Mouse (Mus musculus) left cerebral cortex, adult 2 months (tissue): ENCODE data around the gene Kctd18. TPM values are rescaled to one million over a fixed set of nuclear protein-coding genes. Genes with fewer than 3 reads are reported as not detected.

Source experiments
- DNase-seq, 2 experiments: peaks; one replicate each; pipeline ENCODE4 v3.0.0; 2021 to 2022; ENCODE audit warnings: low spot score in 2 of 2, mixed read lengths in 1 of 2; ENCODE audit errors: extremely low spot score in 1 of 2
- H3K27ac ChIP-seq: fragments of 200-600 bp; 2 replicates; pipeline ENCODE4 v1.8.1; 2022
- H3K4me3 ChIP-seq: fragments of 200-600 bp; 2 replicates; pipeline ENCODE4 v1.8.1; 2022
- CTCF ChIP-seq: fragments of 200-600 bp; IDR thresholded peaks from 2 replicates; pipeline ENCODE4 v1.8.1; 2022; ENCODE audit warnings: antibody characterized with exemption, mild to moderate bottlenecking, moderate library complexity
- intact Hi-C: fragments of 180-260 bp; cut with DNase I; formaldehyde crosslinking; loops from one replicate; pipeline ENCODE4 v1.15.1; 2025
- total RNA-seq, 2 experiments: library from RNA; stranded (reverse); gene quantifications; 2 replicates each; pipeline ENCODE4 v1.2.3; 2021

Gene Kctd18
- total RNA-seq, 2 experiments from 2014 or later = 16.3 to 17.8 TPM

DNA sequence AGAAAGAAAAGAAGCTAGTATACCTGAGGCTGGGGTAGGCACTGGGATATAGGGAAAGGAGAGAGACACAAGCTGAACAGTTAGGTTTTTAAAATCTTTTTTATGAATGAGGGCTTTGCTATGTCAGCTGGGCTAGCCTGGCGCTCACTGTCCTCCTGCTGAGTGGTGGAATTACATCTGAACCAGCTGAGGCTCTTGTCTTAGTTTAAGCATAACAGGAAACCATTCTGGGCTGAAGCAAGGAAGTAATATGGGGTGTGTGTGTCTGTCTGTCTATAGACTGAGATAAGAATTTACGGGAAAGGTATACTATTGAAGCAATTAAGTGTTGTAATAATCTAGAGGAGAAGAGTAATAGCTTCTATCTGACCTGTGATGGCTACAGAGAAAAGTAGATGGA lies 47.2 kb downstream of the Kctd18 start:
- TF ChIP-seq CTCF = no peak
- no peak overlapping the region for H3K4me3 ChIP-seq
- intact Hi-C loops = loop anchor here (5.0 kb wide), 1 partner anchor 56 kb away; the partner anchor contains the start of gene Aox1

DNA sequence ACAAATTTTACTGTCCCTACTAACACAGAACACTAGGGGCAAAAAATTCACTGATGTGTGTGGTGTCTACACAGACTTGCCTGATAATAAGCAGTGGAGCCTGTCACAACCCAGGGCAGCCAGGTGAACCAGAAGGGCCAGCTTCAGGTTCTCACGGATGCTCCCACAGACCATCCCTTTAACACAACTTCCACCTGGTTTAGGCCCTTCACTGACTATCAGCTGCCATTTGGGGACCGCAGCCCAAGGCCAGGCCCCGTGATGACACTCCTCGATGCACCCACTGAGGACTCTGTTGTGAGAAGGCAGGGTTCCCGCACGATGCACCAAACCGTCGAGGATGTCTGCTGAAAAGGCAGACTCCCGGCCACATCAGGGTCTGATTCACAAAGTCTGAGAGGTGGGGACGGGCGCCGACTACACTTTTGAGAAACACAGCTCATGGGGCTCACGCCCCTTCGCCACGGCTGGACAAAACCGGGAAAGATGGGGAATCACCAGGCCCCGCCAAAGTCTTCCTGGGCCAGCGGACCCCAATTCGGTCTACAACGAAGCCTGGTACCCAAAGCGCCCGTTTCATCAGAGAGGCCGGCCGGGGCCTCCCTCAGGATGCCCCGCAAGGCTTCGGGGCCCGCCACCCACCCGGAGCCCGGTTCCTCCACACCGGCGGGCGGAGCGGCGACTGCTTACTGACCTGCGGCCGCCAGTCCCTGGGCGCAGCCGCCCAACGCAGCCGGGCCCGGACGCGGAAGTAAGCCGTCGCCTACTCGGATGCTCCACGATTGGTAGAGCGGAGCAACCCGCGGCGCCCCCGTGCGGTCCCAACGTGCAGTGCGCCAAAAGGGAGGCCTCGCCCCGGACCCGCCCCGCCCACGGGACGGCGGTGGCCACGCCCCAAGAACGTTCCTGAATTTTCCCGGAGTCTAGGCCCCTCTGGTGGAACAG lies 49.2 kb downstream of the Kctd18 start:
- peak; percentile 89 for TF ChIP-seq CTCF
- H3K27ac ChIP-seq = peak overlapping the region; percentile 85
- intact Hi-C loops = loop anchor here (1.0 to 10.0 kb wide), 5 partner anchors 26 to 542 kb away; partner anchors contain the start of genes Aox1 and Sgo2a
- DNase-seq = peak; percentile 96 to 98
- H3K4me3 ChIP-seq = peak overlapping the region; percentile 70

More for the DNA sequence above, 47.2 kb downstream of the Kctd18 start:
- DNase-seq = no peak
- no peak overlapping the region for H3K27ac ChIP-seq

GRCm38 (mm10) chr1:57955774-57956173 lies 63.0 kb downstream of the Kctd18 start:
- TF ChIP-seq CTCF = no peak
- no peak for DNase-seq

GRCm38 (mm10) chr1:57954376-57954765 lies 64.4 kb downstream of the Kctd18 start:
- intact Hi-C loops = no loop called here

More at GRCm38 (mm10) chr1:57955774-57956173, 63.0 kb downstream of the Kctd18 start:
- Histone ChIP-seq H3K27ac (no peak overlapping the region), H3K4me3 (no peak overlapping the region)
- intact Hi-C loops = no loop called here

GRCm38 (mm10) chr1:57953586-57954375 lies 65.0 kb downstream of the Kctd18 start:
- no peak for DNase-seq
- intact Hi-C loops = no loop called here
- TF ChIP-seq CTCF = no peak
- no peak overlapping the region for H3K27ac ChIP-seq
- H3K4me3 ChIP-seq = no peak overlapping the region

More at GRCm38 (mm10) chr1:57954376-57954765, 64.4 kb downstream of the Kctd18 start:
- no peak for DNase-seq
- TF ChIP-seq CTCF = no peak
- Histone ChIP-seq H3K4me3 (no peak overlapping the region), H3K27ac (no peak overlapping the region)

GRCm38 (mm10) chr1:57952509-57952908 lies 66.2 kb downstream of the Kctd18 start:
- intact Hi-C loops = no loop called here
- Histone ChIP-seq H3K27ac (no peak overlapping the region), H3K4me3 (no peak overlapping the region)
- TF ChIP-seq CTCF = no peak
- DNase-seq = no peak

GRCm38 (mm10) chr1:57949716-57950115 lies 69.0 kb downstream of the Kctd18 start:
- Histone ChIP-seq H3K4me3 (no peak overlapping the region), H3K27ac (no peak overlapping the region)
- intact Hi-C loops = loop anchor here (1.0 to 5.0 kb wide), 2 partner anchors 177 to 520 kb away; partner anchors contain the start of gene Spats2l
- no peak for DNase-seq
- no peak for TF ChIP-seq CTCF

DNA sequence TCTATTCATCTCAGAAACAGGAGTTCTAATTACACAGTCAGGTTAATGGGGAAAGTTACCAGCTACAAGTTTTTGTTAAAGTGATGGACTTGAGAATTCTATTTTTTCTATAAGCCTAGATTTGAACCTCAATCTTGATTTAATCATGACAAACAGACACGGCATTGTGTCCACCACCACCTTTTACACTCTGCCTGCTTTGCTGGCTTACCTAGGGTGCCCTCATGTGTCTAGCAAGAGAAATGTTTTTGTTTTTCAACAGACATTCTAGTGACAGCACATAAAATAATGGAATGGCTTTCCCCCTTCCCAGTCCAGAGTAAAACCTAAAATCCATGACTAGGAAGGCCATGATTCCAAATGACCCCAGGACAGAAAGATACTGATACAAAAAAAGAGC lies 69.6 kb downstream of the Kctd18 start:
- intact Hi-C loops = loop anchor here (1.0 to 5.0 kb wide), 2 partner anchors 177 to 520 kb away; partner anchors contain the start of gene Spats2l
- Histone ChIP-seq H3K4me3 (no peak overlapping the region), H3K27ac (no peak overlapping the region)
- peak; percentile 65 for TF ChIP-seq CTCF
- no peak for DNase-seq

DNA sequence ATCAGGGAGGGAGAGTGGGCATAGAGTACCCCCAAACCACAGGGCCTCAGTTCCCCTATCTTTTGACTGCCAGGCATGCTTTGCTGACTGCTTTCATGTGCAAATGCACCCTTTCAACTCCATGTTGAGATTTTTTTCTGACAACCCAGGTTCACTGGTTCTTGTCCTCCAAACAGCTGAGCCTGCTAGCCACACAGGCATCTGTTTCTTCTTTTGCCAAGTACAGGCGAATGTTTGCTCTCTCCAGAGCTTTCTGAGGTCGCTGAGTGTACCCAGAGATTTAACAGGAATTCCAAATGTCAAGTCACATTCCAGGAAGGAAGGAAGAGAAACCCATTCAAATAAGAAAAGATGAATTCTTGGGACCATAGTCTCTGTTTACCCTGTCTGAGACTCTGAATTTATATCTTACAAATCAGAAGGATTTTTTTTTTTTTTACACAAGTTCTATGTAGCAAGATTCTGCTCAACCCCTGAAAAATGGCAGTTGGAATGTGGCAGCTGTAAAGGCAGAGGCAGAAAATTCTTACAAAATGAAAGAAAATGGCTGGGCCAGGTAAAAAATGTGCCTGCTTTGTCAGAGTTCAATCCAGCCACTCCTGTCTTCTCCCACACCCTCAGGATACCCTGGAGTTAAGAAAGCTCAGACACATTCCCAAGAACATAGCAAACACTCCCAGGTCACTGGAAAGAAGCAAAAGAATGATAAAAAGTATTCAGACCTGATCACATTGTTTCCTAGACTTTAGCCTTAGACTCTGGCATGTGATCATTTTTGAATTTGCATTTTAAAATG lies 71.0 kb downstream of the Kctd18 start:
- no peak for TF ChIP-seq CTCF
- Histone ChIP-seq H3K27ac (no peak overlapping the region), H3K4me3 (no peak overlapping the region)
- intact Hi-C loops = loop anchor here (5.0 kb wide), 1 partner anchor 175 kb away; the partner anchor contains the start of gene Spats2l
- no peak for DNase-seq

DNA sequence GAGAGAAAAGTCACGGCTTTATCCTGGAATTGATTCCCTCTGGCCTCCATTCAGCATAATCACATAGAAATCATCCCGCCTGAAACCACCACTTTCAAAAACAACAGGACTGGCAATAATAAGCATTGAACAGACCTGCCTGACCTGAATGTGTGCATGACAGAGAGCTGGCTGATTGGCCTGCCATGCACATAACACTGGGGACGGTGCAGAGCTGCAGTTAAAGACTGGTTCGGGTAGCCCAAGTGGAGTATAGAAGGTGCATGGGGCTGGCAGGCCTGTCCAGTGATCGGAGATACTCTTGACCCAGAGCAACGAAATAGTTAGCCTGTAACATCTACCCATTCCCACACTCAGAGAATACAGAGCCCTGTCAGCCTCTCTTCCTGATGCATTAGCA lies 76.5 kb downstream of the Kctd18 start:
- DNase-seq = no peak
- Histone ChIP-seq H3K27ac (no peak overlapping the region), H3K4me3 (no peak overlapping the region)
- no peak for TF ChIP-seq CTCF
- intact Hi-C loops = no loop called here

DNA sequence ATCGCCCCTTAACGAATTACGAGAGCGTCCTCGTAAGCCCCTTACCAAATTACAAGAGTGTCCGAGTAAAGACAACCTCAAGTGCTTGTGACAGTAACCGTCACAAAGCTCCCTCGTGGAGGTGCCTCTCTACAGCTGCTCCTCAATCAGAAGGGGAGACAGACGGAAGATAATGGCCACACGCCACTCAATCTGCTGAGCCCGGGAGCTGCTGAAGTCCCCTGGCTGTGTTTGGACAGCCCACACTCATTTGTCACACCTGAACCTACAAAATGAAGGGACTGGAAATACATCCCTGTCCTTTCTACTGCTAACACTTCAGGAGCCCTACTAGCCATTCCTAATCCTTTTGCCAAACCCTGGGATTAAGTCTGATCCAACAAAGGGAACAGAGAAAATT lies 77.0 kb downstream of the Kctd18 start:
- intact Hi-C loops = no loop called here
- H3K27ac ChIP-seq = no peak overlapping the region

More for the DNA sequence above, 77.0 kb downstream of the Kctd18 start:
- TF ChIP-seq CTCF = no peak
- DNase-seq = no peak
- H3K4me3 ChIP-seq = no peak overlapping the region
